Mouse (Mus musculus): ENCODE data around the gene Mrps18a. TPM values are rescaled to one million over a fixed set of nuclear protein-coding genes. Genes with fewer than 3 reads are reported as not detected.
A peak's percentile ranks its signal among the peaks of the same experiment; 100 is the strongest.

Gene Mrps18a
- polyA plus RNA-seq, 1 experiment, result 47.4 TPM

- WGBS, result 34% methylated on average over 8 of the region's 8 CpGs
- no peak for DNase-seq (ENCODE audit: low read depth, low spot score)
These were observed 22.1 kb downstream of the Mrps18a start for GRCm38 (mm10) chr17:46132862-46133261.

GRCm38 (mm10) chr17:46138563-46139236 lies 27.9 kb downstream of the Mrps18a start:
- 59% methylated on average over 8 of the region's 8 CpGs for WGBS
- no peak for DNase-seq (ENCODE audit: low read depth, low spot score)

- DNase-seq (ENCODE audit: low read depth, low spot score), result no peak
- WGBS, result 60% methylated on average over 3 of the region's 3 CpGs
These were observed 29.1 kb downstream of the Mrps18a start for GRCm38 (mm10) chr17:46139872-46140271.

- DNase-seq (ENCODE audit: low read depth, low spot score), result no peak
- 4% methylated on average over 37 of the region's 37 CpGs for WGBS
These were observed 33.0 kb downstream of the Mrps18a start, which contains the start of gene Rsph9 for GRCm38 (mm10) chr17:46143578-46144423. Gene Rsph9 (minus strand): TSS chr17:46144216.

- DNase-seq (ENCODE audit: low read depth, low spot score), result peak; percentile 79
- 1% methylated on average over 33 of the region's 33 CpGs for WGBS
These were observed 42.3 kb downstream of the Mrps18a start, which contains the start of gene Mad2l1bp for GRCm38 (mm10) chr17:46152847-46153782. Gene Mad2l1bp (minus strand): TSS chr17:46153553.

GRCm38 (mm10) chr17:46154336-46154735 lies 43.5 kb downstream of the Mrps18a start:
- no peak for DNase-seq (ENCODE audit: low read depth, low spot score)
- WGBS, result 87% methylated on average over 3 of the region's 3 CpGs

- WGBS, result 54% methylated on average over 5 of the region's 5 CpGs
- no peak for DNase-seq (ENCODE audit: low read depth, low spot score)
These were observed 45.9 kb downstream of the Mrps18a start for GRCm38 (mm10) chr17:46156680-46157079.

GRCm38 (mm10) chr17:46157131-46157530 lies 46.3 kb downstream of the Mrps18a start:
- DNase-seq (ENCODE audit: low read depth, low spot score), result no peak
- 91% methylated on average over 8 of the region's 8 CpGs for WGBS

GRCm38 (mm10) chr17:46159236-46159635 lies 48.5 kb downstream of the Mrps18a start:
- DNase-seq (ENCODE audit: low read depth, low spot score), result no peak
- 19% methylated on average over 2 of the region's 2 CpGs for WGBS

GRCm38 (mm10) chr17:46160090-46160662 lies 49.4 kb downstream of the Mrps18a start:
- peak; percentile 79 for DNase-seq (ENCODE audit: low read depth, low spot score)
- 1% methylated on average over 16 of the region's 16 CpGs for WGBS

- DNase-seq (ENCODE audit: low read depth, low spot score), result peak; percentile 99
- WGBS, result under 1% methylated on average over 23 of the region's 23 CpGs
These were observed 49.9 kb downstream of the Mrps18a start, which contains the start of gene Gtpbp2 for GRCm38 (mm10) chr17:46160686-46161085. Gene Gtpbp2 (plus strand): TSS chr17:46161032.

GRCm38 (mm10) chr17:46161179-46161578 lies 50.4 kb downstream of the Mrps18a start:
- no peak for DNase-seq (ENCODE audit: low read depth, low spot score)
- WGBS, result 0% methylated on average over 19 of the region's 19 CpGs

GRCm38 (mm10) chr17:46161710-46162109 lies 50.9 kb downstream of the Mrps18a start:
- DNase-seq (ENCODE audit: low read depth, low spot score), result no peak
- WGBS, result 38% methylated on average over 9 of the region's 9 CpGs

GRCm38 (mm10) chr17:46162551-46162950 lies 51.8 kb downstream of the Mrps18a start:
- DNase-seq (ENCODE audit: low read depth, low spot score), result no peak
- 30% methylated on average over 7 of the region's 7 CpGs for WGBS

- DNase-seq (ENCODE audit: low read depth, low spot score), result peak; percentile 81
- WGBS, result 14% methylated on average over 9 of the region's 9 CpGs
These were observed 52.2 kb downstream of the Mrps18a start for GRCm38 (mm10) chr17:46162951-46163421.

- WGBS, result 97% methylated on average over 8 of the region's 8 CpGs
- DNase-seq (ENCODE audit: low read depth, low spot score), result no peak
These were observed 53.5 kb downstream of the Mrps18a start for GRCm38 (mm10) chr17:46164301-46164700.

- 89% methylated on average over 10 of the region's 10 CpGs for WGBS
- no peak for DNase-seq (ENCODE audit: low read depth, low spot score)
These were observed 54.0 kb downstream of the Mrps18a start for GRCm38 (mm10) chr17:46164791-46165190.

- DNase-seq (ENCODE audit: low read depth, low spot score), result no peak
- 85% methylated on average over 12 of the region's 12 CpGs for WGBS
These were observed 54.7 kb downstream of the Mrps18a start for GRCm38 (mm10) chr17:46165460-46165859.

- no peak for DNase-seq (ENCODE audit: low read depth, low spot score)
- 75% methylated on average over 5 of the region's 5 CpGs for WGBS
These were observed 55.5 kb downstream of the Mrps18a start for GRCm38 (mm10) chr17:46166270-46166669.

Data from large intestine, adult 2 months (tissue).